Mouse (Mus musculus): ENCODE measurements around the gene Man1a. TPM values are rescaled to one million over a fixed set of nuclear protein-coding genes. Genes with fewer than 3 reads are reported as not detected.

Man1a gene
- total RNA-seq, 1 experiment, result 9.1 TPM

DNA sequence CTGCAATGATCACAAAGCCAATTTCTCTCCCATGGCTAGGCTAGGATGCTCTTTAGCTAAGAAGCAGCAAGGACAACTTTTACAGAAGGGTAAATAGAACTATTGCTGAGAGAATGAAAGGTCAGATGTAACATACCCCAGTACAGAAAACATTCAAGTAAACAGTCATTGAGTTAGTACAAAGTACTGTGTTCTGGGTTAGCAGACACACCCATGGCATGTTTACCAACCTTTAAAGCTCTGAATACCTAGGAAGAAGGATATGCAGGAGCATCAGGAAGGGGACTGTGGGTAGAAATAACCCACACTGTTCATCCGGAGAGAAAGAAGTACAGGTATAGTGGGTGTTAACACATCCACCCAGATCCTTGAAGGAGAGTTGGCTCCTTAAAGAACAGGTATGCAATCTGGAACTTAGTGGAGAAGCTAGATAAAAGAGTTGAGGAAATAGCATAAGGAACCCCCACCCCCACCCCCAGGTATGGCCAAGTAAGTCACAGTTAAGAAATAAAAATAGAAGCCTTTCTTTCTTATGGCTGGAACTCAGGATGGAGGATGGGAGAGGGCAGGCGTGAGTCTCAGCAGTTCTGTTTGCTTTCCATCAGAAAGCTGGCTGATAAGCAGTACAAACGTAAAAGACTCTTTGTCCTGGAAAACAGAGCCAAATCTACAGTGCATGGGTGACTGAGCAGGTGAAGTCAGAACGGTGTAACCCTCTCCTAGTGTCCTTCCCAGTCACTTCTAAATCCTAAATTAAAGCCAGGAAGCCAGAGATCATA is 146.5 kb downstream of the Man1a start:
- Histone ChIP-seq H3K9ac (ENCODE audit: insufficient read depth, low read depth, low read length, poor library complexity, severe bottlenecking) (no peak overlapping the region), H3K4me3 (ENCODE audit: insufficient read depth in 1 of 2, low read depth in 1 of 2, low read length in 2 of 2, poor library complexity in 1 of 2, severe bottlenecking in 1 of 2) (no peak overlapping the region), H3K36me3 (ENCODE audit: control insufficient read depth, insufficient read depth, low read length, poor library complexity, severe bottlenecking) (no peaks in the 10 kb centered on the region), H3K4me1 (ENCODE audit: control insufficient read depth in 2 of 2, insufficient read depth in 2 of 2, low read length in 2 of 2, poor library complexity in 1 of 2) (no peaks in the 10 kb centered on the region), H3K27ac (ENCODE audit: insufficient read depth, low read depth, low read length, poor library complexity, severe bottlenecking) (no peak overlapping the region), H3K9me3 (ENCODE audit: control insufficient read depth, insufficient read depth, low read depth, low read length) (no peaks in the 10 kb centered on the region)
- DNase-seq (ENCODE audit: low read depth, low spot score), result no peak
- TF ChIP-seq ZC3H11A (IDR thresholded peaks at IDR 0.05; ENCODE audit: borderline replicate concordance, low read depth, low read length) (no peak), HCFC1 (IDR thresholded peaks at IDR 0.05; ENCODE audit: borderline replicate concordance, insufficient read depth, low read length) (no peak), CHD2 (IDR thresholded peaks at IDR 0.05; ENCODE audit: low read depth, low read length) (no peak), ZNF384 (IDR thresholded peaks at IDR 0.05; ENCODE audit: low read depth, low read length) (no peak), MAFK (IDR thresholded peaks at IDR 0.05; ENCODE audit: insufficient read depth, low read depth, low read length) (no peak)
- in situ Hi-C loops (cut with MboI; ENCODE audit: low sequenced_read_pairs in 2 of 2, unreplicated experiment in 2 of 2), result no loop called here

DNA sequence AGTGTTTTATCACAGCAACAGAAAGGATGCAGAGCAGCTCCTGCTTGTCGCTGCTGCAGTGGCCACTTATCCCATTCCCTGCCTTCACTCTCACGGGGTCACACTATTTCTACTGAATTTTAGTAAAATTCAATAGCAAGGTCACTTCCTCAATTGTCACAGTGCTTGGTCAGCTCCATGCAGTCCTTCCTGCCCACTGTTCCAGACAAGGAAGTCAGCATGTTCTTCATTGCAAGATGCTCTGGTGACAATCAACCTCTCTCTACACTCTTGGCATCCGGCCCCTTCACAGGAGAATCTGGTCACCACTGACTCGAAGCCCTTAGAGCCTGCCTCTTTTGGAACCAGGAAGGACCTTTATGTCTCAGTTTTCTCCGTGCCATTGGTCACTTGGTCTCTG is 148.5 kb downstream of the Man1a start:
- Histone ChIP-seq H3K4me1 (ENCODE audit: control insufficient read depth in 2 of 2, insufficient read depth in 2 of 2, low read length in 2 of 2, poor library complexity in 1 of 2) (no peaks in the 10 kb centered on the region), H3K36me3 (ENCODE audit: control insufficient read depth, insufficient read depth, low read length, poor library complexity, severe bottlenecking) (no peaks in the 10 kb centered on the region), H3K9ac (ENCODE audit: insufficient read depth, low read depth, low read length, poor library complexity, severe bottlenecking) (no peak overlapping the region), H3K27ac (ENCODE audit: insufficient read depth, low read depth, low read length, poor library complexity, severe bottlenecking) (no peak overlapping the region), H3K9me3 (ENCODE audit: control insufficient read depth, insufficient read depth, low read depth, low read length) (no peaks in the 10 kb centered on the region), H3K4me3 (ENCODE audit: insufficient read depth in 1 of 2, low read depth in 1 of 2, low read length in 2 of 2, poor library complexity in 1 of 2, severe bottlenecking in 1 of 2) (no peak overlapping the region)
- TF ChIP-seq CHD2 (IDR thresholded peaks at IDR 0.05; ENCODE audit: low read depth, low read length) (no peak), HCFC1 (IDR thresholded peaks at IDR 0.05; ENCODE audit: borderline replicate concordance, insufficient read depth, low read length) (no peak), MAFK (IDR thresholded peaks at IDR 0.05; ENCODE audit: insufficient read depth, low read depth, low read length) (no peak), ZNF384 (IDR thresholded peaks at IDR 0.05; ENCODE audit: low read depth, low read length) (no peak), ZC3H11A (IDR thresholded peaks at IDR 0.05; ENCODE audit: borderline replicate concordance, low read depth, low read length) (no peak)
- DNase-seq (ENCODE audit: low read depth, low spot score), result no peak
- in situ Hi-C loops (cut with MboI; ENCODE audit: low sequenced_read_pairs in 2 of 2, unreplicated experiment in 2 of 2), result no loop called here

DNA sequence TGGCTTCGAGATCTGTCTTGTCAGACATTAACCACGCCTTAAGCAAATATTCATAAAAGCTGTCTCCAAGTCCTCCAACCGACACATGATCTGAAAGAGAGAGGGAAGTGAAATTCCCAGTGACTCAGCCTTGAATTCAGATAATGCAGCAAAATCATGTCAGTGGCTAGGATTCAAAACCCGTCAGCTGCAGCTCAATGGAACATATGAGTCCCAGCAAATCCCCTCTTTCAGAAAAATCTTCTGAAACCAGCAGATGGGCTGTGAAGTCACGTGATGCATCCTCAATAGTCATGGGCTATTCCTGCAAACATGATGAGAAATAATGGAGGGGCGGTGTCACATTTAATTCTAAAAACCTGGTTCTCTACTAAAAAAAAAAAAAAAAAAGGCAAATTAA is 151.0 kb downstream of the Man1a start:
- Histone ChIP-seq H3K36me3 (ENCODE audit: control insufficient read depth, insufficient read depth, low read length, poor library complexity, severe bottlenecking) (no peaks in the 10 kb centered on the region), H3K9me3 (ENCODE audit: control insufficient read depth, insufficient read depth, low read depth, low read length) (no peaks in the 10 kb centered on the region), H3K27ac (ENCODE audit: insufficient read depth, low read depth, low read length, poor library complexity, severe bottlenecking) (no peak overlapping the region), H3K4me3 (ENCODE audit: insufficient read depth in 1 of 2, low read depth in 1 of 2, low read length in 2 of 2, poor library complexity in 1 of 2, severe bottlenecking in 1 of 2) (no peak overlapping the region), H3K9ac (ENCODE audit: insufficient read depth, low read depth, low read length, poor library complexity, severe bottlenecking) (no peak overlapping the region), H3K4me1 (ENCODE audit: control insufficient read depth in 2 of 2, insufficient read depth in 2 of 2, low read length in 2 of 2, poor library complexity in 1 of 2) (no peaks in the 10 kb centered on the region)
- DNase-seq (ENCODE audit: low read depth, low spot score), result no peak
- TF ChIP-seq ZC3H11A (IDR thresholded peaks at IDR 0.05; ENCODE audit: borderline replicate concordance, low read depth, low read length) (no peak), MAFK (IDR thresholded peaks at IDR 0.05; ENCODE audit: insufficient read depth, low read depth, low read length) (no peak), HCFC1 (IDR thresholded peaks at IDR 0.05; ENCODE audit: borderline replicate concordance, insufficient read depth, low read length) (no peak)
- in situ Hi-C loops (cut with MboI; ENCODE audit: low sequenced_read_pairs in 2 of 2, unreplicated experiment in 2 of 2), result no loop called here

DNA sequence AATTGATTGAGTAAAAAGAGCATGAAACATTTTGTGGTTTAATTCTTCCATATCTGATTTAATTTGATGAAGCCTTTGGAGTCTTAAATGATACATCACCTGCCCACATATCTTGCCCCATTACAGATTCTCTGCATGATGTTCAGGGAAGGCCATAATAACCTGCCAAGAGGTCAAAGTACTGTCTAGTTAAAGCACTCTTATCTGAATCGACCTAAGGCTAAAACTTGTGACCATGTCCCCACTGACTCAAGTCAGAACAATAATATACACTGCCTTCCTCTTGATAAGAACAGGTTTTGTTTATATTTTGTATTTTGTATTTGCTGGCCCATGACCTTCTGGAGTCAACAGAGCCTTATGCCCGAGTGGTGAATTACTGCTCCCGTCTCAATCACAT is 154.2 kb downstream of the Man1a start:
- Histone ChIP-seq H3K4me3 (ENCODE audit: insufficient read depth in 1 of 2, low read depth in 1 of 2, low read length in 2 of 2, poor library complexity in 1 of 2, severe bottlenecking in 1 of 2) (no peak overlapping the region), H3K27ac (ENCODE audit: insufficient read depth, low read depth, low read length, poor library complexity, severe bottlenecking) (no peak overlapping the region), H3K36me3 (ENCODE audit: control insufficient read depth, insufficient read depth, low read length, poor library complexity, severe bottlenecking) (no peaks in the 10 kb centered on the region), H3K9me3 (ENCODE audit: control insufficient read depth, insufficient read depth, low read depth, low read length) (no peaks in the 10 kb centered on the region), H3K9ac (ENCODE audit: insufficient read depth, low read depth, low read length, poor library complexity, severe bottlenecking) (no peak overlapping the region), H3K4me1 (ENCODE audit: control insufficient read depth in 2 of 2, insufficient read depth in 2 of 2, low read length in 2 of 2, poor library complexity in 1 of 2) (no peaks in the 10 kb centered on the region)
- in situ Hi-C loops (cut with MboI; ENCODE audit: low sequenced_read_pairs in 2 of 2, unreplicated experiment in 2 of 2), result no loop called here
- TF ChIP-seq HCFC1 (IDR thresholded peaks at IDR 0.05; ENCODE audit: borderline replicate concordance, insufficient read depth, low read length), result no peak
- no peak for TF ChIP-seq MAFK (IDR thresholded peaks at IDR 0.05; ENCODE audit: insufficient read depth, low read depth, low read length)
- DNase-seq (ENCODE audit: low read depth, low spot score), result no peak

DNA sequence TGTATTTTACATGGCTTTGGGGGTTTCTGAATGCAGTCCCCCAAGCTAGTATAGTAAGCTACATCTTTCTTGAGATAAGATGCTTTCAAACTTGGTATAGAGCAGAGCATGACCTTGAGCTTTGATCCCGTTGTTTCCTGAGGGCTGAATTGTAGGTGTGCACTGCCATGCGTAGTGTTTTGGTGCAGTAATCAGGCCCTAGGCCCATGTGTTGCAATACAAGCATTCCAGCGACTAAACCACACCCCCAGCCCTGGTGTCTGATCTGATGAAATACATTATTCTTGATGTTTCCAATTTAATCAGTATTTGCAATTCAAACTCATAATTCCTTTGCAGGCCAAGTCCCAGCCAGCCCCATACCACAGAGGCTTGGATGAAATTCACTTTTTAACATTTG is 158.9 kb downstream of the Man1a start:
- Histone ChIP-seq H3K9me3 (ENCODE audit: control insufficient read depth, insufficient read depth, low read depth, low read length) (no peaks in the 10 kb centered on the region), H3K4me3 (ENCODE audit: insufficient read depth in 1 of 2, low read depth in 1 of 2, low read length in 2 of 2, poor library complexity in 1 of 2, severe bottlenecking in 1 of 2) (no peak overlapping the region), H3K36me3 (ENCODE audit: control insufficient read depth, insufficient read depth, low read length, poor library complexity, severe bottlenecking) (no peaks in the 10 kb centered on the region), H3K4me1 (ENCODE audit: control insufficient read depth in 2 of 2, insufficient read depth in 2 of 2, low read length in 2 of 2, poor library complexity in 1 of 2) (no peaks in the 10 kb centered on the region), H3K9ac (ENCODE audit: insufficient read depth, low read depth, low read length, poor library complexity, severe bottlenecking) (no peak overlapping the region), H3K27ac (ENCODE audit: insufficient read depth, low read depth, low read length, poor library complexity, severe bottlenecking) (no peak overlapping the region)
- DNase-seq (ENCODE audit: low read depth, low spot score), result no peak
- in situ Hi-C loops (cut with MboI; ENCODE audit: low sequenced_read_pairs in 2 of 2, unreplicated experiment in 2 of 2), result no loop called here
- no peak for TF ChIP-seq ZNF384 (IDR thresholded peaks at IDR 0.05; ENCODE audit: low read depth, low read length)
- no peak for TF ChIP-seq ZC3H11A (IDR thresholded peaks at IDR 0.05; ENCODE audit: borderline replicate concordance, low read depth, low read length)
- TF ChIP-seq CHD2 (IDR thresholded peaks at IDR 0.05; ENCODE audit: low read depth, low read length), result no peak
- TF ChIP-seq MAFK (IDR thresholded peaks at IDR 0.05; ENCODE audit: insufficient read depth, low read depth, low read length), result no peak
- no peak for TF ChIP-seq HCFC1 (IDR thresholded peaks at IDR 0.05; ENCODE audit: borderline replicate concordance, insufficient read depth, low read length)

Measured in ES-E14 (cell line).